Mouse (Mus musculus) G1E (cell line): ENCODE data around the gene B4galt2.

Source experiments
- CTCF ChIP-seq: IDR thresholded peaks from 2 replicates; pipeline ENCODE4 v1.5.1; 2012; ENCODE audit warnings: low read depth, low read length, inconsistent platforms, mixed read lengths
- GATA1 ChIP-seq: IDR thresholded peaks from 2 replicates; pipeline ENCODE4 v1.6.1; 2012; ENCODE audit warnings: borderline replicate concordance, low read length, inconsistent platforms, mixed read lengths
- GATA2 ChIP-seq: IDR thresholded peaks from 2 replicates; pipeline ENCODE4 v1.6.1; 2012; ENCODE audit warnings: low read depth, low read length, inconsistent platforms, borderline replicate concordance
- POLR2AphosphoS5 ChIP-seq: IDR thresholded peaks from 2 replicates; pipeline ENCODE4 v1.6.1; 2012; ENCODE audit warnings: low read depth, low read length, inconsistent platforms; ENCODE audit not compliant: insufficient replicate concordance
- TAL1 ChIP-seq: conservative IDR thresholded peaks from 2 replicates; pipeline ENCODE4 v1.6.1; 2012; ENCODE audit warnings: low read depth, low read length, inconsistent platforms, mixed read lengths

DNA sequence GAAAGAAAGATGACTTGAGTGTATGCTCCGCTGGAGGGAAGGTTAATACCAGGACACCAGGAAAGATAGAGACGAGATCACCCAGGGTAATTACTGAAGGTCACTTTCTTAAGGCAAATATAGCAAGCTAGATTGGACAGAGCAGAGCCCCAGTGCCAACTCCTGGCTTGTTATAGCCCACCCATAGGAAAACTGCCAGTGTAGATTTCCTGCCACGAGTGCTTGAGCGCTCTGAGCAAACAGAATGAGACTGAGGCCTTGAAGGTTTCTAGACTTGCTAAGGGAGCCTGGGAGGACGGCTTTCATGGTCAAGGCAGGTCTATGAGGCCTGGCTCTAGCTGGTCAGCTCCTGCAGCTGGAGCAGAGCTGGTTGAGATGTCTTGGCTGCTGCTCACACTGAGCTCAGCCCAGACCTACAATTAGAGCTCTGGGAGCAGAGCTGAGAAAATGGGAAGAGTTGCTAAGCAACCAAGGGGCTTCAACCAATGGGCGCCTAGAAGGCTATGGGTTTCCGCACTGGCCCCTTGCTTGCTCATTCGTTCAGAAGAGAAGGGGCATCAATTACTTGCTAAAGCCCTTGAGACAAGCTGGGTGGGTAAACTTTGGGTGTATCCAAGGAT, 25.7 kb upstream of the B4galt2 start:
- TF ChIP-seq CTCF (no peak), TAL1 (no peak), GATA2 (no peak), GATA1 (no peak), POLR2AphosphoS5 (no peak)
